In the genomic region with DNA sequence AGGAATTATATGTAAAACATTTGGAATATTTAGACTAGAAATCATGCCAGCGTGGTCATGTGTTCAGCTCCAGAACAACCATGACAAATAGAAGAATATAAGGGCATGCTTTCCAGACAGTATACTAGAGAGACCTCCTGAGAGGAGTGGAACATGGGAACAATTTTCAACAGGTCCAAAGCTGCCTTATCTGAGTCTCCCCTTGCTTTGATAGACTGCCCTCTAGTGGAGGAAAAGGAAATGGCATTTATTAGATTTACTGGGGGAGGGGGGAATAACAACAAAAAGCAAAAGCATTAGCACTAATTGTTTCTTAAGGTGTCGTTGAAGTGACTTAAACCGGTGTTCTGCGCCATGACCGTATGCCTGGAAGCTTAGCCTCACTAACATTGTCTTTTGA, we compare ENCODE assay signal across 10 mouse cellular contexts. TPM values are rescaled to one million over a fixed set of nuclear protein-coding genes. Genes with fewer than 3 reads are reported as not detected.
DNase-seq lines count a peak whose midpoint lies in the region; ATAC-seq and TF ChIP-seq lines count a peak whose summit lies in the region.
"Had no signal": no experiment of that assay in that cellular context is flagged by ENCODE, and none has a peak within 500 bp of the region (broad histone marks: within the 10 kb centered on the region; RNA-seq: fewer than 3 reads in every experiment).

No protein-coding gene starts in this region.

- ATAC-seq in intestine, embryonic 15.5 days, result peak; percentile 61

- intact Hi-C loops in heart, postnatal 10 days (cut with DNase I), result loop anchor here (2.0 kb wide), 3 partner anchors 368 to 650 kb away; no protein-coding TSS in a partner anchor
- intact Hi-C loops in heart, adult 2 months (cut with DNase I), result loop anchor here (1.0 to 2.0 kb wide), 2 partner anchors 376 to 650 kb away; no protein-coding TSS in a partner anchor

- 28% methylated on average over 5 of the region's 5 CpGs for WGBS in heart, adult 2 months
- 25% methylated on average over 5 of the region's 5 CpGs for WGBS in intestine, embryonic 15.5 days

- no peak for TF ChIP-seq POLR2A in heart, adult 2 months (IDR thresholded peaks at IDR 0.05; ENCODE audit: insufficient read depth, low read depth, low read length)

- TF ChIP-seq EP300 in heart, adult 2 months (IDR thresholded peaks at IDR 0.05; ENCODE audit: insufficient read depth, low read depth, low read length), result no peak

- H3K4me3 ChIP-seq in heart, adult 2 months, result no peak overlapping the region
- no peak overlapping the region for H3K4me3 ChIP-seq in intestine, embryonic 15.5 days (replicated peaks)
- H3K4me3 ChIP-seq: embryonic facial prominence, embryonic 13.5 days; liver, embryonic 15.5 days had no signal

- peak; percentile 21 to 49 for DNase-seq in heart, postnatal 10 days
- no peak for DNase-seq in heart, adult 2 months
- DNase-seq in ovary, postnatal 14 days (ENCODE audit: low spot score), result peak; percentile 27
- no peak for DNase-seq in ovary, adult 18-20 months (ENCODE audit: low spot score)
- DNase-seq in brain, embryonic 18.5 days (ENCODE audit: low read depth, low spot score), result peak; percentile 16
- peak; percentile 76 for DNase-seq in splenic B cell, adult 2 months (ENCODE audit: low read depth, low spot score)
- DNase-seq in frontal cortex, postnatal 14 days (ENCODE audit: low spot score in 2 of 2), result no peak

- H3K79me2 ChIP-seq in heart, adult 2 months (replicated peaks; ENCODE audit: control insufficient read depth, insufficient read depth, low read length), result no peaks in the 10 kb centered on the region

- no peaks in the 10 kb centered on the region for H3K27me3 ChIP-seq in heart, adult 2 months (ENCODE audit: control insufficient read depth, insufficient read depth, low read length)
- no peaks in the 10 kb centered on the region for H3K27me3 ChIP-seq in intestine, embryonic 15.5 days (replicated peaks)
- H3K27me3 ChIP-seq in splenic B cell, adult 2 months (ENCODE audit: control insufficient read depth, insufficient read depth, low read length, poor library complexity, severe bottlenecking), result no peaks in the 10 kb centered on the region
- H3K27me3 ChIP-seq: embryonic facial prominence, embryonic 13.5 days had no signal

- H3K4me1 ChIP-seq in heart, adult 2 months (ENCODE audit: control insufficient read depth, insufficient read depth, low read length), result peaks cover 1% of the 10 kb centered on the region; the same call in 1 of the 2 replicates
- H3K4me1 ChIP-seq in intestine, embryonic 15.5 days (replicated peaks), result no peaks in the 10 kb centered on the region
- H3K4me1 ChIP-seq: liver, embryonic 15.5 days had no signal

- no peaks in the 10 kb centered on the region for H3K36me3 ChIP-seq in heart, adult 2 months (ENCODE audit: control insufficient read depth, insufficient read depth, low read length)
- no peaks in the 10 kb centered on the region for H3K36me3 ChIP-seq in intestine, embryonic 15.5 days
- no peaks in the 10 kb centered on the region for H3K36me3 ChIP-seq in splenic B cell, adult 2 months (ENCODE audit: control insufficient read depth, insufficient read depth, low read length, poor library complexity, severe bottlenecking)
- H3K36me3 ChIP-seq: embryonic facial prominence, embryonic 13.5 days; liver, embryonic 15.5 days had no signal

- no peak overlapping the region for H3K9ac ChIP-seq in heart, adult 2 months (ENCODE audit: low read depth, low read length)
- H3K9ac ChIP-seq in intestine, embryonic 15.5 days, result no peak overlapping the region
- H3K9ac ChIP-seq: embryonic facial prominence, embryonic 13.5 days; liver, embryonic 15.5 days had no signal

- no peak; the same call in 1 of the 2 replicates for TF ChIP-seq CTCF in heart, adult 2 months (IDR thresholded peaks at IDR 0.05)

- H3K9me3 ChIP-seq in intestine, embryonic 15.5 days, result no peaks in the 10 kb centered on the region
- H3K9me3 ChIP-seq: embryonic facial prominence, embryonic 13.5 days; liver, embryonic 15.5 days had no signal

- no peak overlapping the region for H3K27ac ChIP-seq in heart, adult 2 months
- H3K27ac ChIP-seq in intestine, embryonic 15.5 days, result no peak overlapping the region
- H3K27ac ChIP-seq: embryonic facial prominence, embryonic 13.5 days; liver, embryonic 15.5 days had no signal

- no peak overlapping the region for H3K4me2 ChIP-seq in intestine, embryonic 15.5 days (replicated peaks)
- H3K4me2 ChIP-seq: liver, embryonic 15.5 days had no signal

RNA-seq across cellular contexts. Expression of a gene that starts 0.8 kb away (rescaled TPM):
- under 1 TPM; 0.14 to 0.15 TPM for total RNA-seq in heart, postnatal 10 days (2021)
- under 1 TPM; 0.10 to 0.57 TPM for total RNA-seq in heart, adult 2 months (2021)
- 0.16 and 0.26 TPM in 2 replicates for polyA plus RNA-seq in heart, adult 2 months (2012; rRNA removed)
- polyA plus RNA-seq in intestine, embryonic 15.5 days (2015; fragmentation: Nextera tagmentation; extraction: Ambion mirVana), result 7.6 and 9.6 TPM in 2 replicates

Comparison
In these comparisons a context has a peak if more than half of its experiments do, and no peak if none do; other contexts are left out.
1. DNase-seq: peak in heart, postnatal 10 days (2 of 2), ovary, postnatal 14 days (single experiment), brain, embryonic 18.5 days (single experiment) and splenic B cell, adult 2 months (single experiment); none in heart, adult 2 months (0 of 2), ovary, adult 18-20 months (single experiment) and frontal cortex, postnatal 14 days (0 of 2).